Mouse (Mus musculus) erythroid progenitor cell, adult 5-6 weeks (primary cell): ENCODE data around the gene Il20ra. TPM values are rescaled to one million over a fixed set of nuclear protein-coding genes. Genes with fewer than 3 reads are reported as not detected.
"Not testable (repeated sequence)": the region's sequence is repeated elsewhere in the genome, so short reads cannot be mapped to it uniquely, and the experiment has no call there.

Experiments used
- ATAC-seq: replicated peaks from 2 replicates; pipeline ENCODE4 v1.8.0; 2016; ENCODE audit warnings: moderate number of reproducible peaks, mild to moderate bottlenecking, moderate TSS enrichment, inconsistent platforms; ENCODE audit not compliant: poor library complexity, low FRiP score, severe bottlenecking
- total RNA-seq, 2 experiments: library from RNA; stranded (forward) in 1 of 2; stranded (reverse) in 1 of 2; fragments of 150-400 nt in 1 of 2; fragments of 186-747, 209-891 nt in 1 of 2; gene quantifications; 2 replicates each; pipeline versions ENCODE4 v1.2.3 to v1.2.4; 2015 to 2017; ENCODE audit warnings: low replicate concordance in 2 of 2

Gene Il20ra
- total RNA-seq (2015; ENCODE audit: low replicate concordance), result not detected in 2 replicates
- total RNA-seq (2017; ENCODE audit: low replicate concordance), result not detected in 2 replicates

DNA sequence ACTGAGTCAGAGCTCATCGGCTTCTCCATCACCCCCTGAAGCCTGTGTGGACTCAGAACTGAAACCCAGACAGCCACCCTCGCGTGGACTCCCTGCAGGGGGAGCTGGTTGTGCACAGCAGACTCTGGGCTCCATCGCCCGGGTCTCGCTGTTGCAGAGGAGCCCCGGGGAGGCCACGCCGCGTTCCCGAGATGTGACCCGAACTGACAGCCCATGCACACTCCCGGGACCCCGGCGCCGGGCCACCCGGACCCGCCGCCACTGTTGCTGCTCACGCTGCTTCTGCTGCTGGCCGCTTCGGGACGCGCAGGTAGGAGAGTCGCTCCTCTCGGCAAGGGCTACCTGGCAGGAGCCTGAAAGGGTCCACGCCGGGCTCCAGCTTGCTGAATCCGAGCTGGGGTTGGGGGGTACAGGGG, at the start of gene Il20ra:
Il20ra (plus strand) TSS at position 150 of the 416 bp plus-strand sequence.
- peak; percentile 58 for ATAC-seq

DNA sequence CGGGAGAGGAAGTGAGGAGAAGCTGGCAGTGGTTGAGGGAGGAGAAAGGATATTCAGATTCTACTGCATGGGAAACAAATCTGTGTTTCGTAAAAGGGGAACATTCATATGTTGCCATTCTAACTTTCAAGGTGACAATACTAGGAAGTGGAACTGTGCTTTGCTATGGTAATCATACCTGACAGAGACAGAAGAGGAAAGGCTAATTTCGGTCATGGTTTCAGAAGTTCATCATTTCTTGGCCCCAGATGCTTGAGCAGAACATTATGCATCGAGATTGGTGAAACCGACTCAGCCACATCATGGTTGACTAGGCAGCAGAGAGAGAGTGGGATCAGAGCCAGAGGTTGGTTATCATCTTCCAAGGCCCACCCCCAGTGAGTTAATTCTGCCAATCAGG, 43.4 kb upstream of the Il20ra start:
- ATAC-seq, result no peak

DNA sequence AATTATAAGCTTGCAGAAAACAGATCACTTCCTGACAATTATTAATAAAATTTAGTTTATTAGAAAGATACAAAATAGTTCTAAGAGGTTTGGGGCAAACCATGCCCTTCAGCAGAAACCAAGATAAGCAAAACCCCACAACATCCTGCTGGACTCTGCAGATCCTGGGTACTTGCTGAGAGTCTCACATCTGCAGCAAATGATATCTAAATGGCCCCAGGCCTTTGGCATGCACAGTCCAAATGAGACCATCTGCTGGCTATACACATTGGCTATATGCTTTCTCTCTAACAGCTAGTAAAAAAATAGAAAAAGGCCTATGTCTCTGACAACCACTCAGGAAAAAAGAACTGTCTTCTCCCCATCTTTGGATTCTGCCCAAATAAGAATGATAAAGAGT, 40.4 kb upstream of the Il20ra start:
- no peak for ATAC-seq

DNA sequence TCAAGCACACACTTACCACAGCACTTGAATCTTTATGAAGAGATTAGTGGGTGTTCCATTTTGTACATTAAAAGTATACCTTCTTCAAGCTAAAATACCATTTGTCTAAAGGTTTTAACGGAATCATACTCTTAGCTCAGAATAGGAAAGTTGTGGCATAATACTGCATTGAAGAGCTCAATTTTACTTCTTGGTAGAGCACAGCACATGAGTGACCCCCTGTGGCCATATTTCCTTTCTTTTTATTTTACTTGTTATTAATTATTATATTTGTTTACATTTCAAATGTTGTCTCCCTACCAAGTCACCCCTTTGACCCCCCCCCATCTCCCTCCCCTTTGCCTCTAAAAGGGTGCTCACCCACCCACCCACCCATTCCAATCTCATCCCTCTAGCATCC, 39.2 kb upstream of the Il20ra start:
- ATAC-seq, result no peak

DNA sequence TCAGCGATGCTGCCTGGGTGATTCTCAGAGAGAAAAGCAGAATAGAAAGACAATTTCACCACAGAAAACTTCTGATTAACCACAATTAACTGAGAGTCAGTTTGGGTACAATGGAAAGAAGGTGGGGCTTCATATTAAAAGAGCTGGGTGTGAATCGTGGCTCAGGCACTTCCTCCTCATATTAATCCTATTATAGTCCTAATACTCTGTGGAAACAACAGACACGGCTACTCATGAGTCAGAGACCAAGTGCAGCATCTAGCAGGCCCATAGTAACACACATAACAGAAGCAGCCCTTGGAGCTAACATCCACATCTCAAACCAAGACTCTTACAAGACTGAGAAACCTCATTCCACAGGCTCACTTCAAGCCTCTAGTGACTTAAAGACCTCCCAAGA, 24.7 kb upstream of the Il20ra start:
- no peak for ATAC-seq

DNA sequence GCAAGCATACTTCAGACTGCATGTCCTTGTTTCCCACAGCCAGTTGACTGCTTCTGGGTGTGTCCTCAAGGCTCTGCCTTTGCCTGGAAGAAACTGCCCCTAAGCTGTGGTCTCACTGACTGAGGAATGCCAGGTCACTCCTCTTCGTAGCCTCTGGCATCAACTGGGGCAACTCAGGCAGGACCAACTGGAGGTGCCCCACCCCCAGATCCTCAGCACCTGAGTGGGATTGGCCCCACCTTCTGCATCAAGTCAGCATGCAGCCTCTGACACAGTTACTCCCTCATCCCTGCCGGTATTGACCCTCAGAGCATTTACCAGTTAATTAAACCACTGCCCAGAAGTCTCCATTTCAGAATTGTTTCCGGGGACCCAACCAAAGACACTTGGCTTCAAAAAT, 21.1 kb upstream of the Il20ra start:
- ATAC-seq, result no peak

DNA sequence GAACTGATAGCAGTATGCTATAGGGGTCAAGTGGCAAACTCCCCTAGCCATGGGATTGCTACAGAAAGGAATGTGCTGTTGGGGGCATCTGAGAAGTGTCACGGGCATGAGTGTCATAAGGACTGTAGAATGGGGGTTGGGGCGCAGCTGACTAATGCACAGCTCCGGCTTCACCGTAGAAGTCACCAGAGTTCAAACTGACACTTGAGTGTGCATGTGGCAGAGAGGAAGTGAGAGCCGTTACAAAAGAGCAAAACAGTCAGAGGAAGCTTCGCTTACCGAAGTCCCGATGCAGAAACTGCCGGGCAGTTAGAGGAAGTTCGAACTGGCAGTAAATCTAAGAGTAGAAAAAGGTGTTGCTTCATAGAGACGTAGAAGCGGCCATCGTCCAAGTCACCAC, 20.6 kb upstream of the Il20ra start:
- no peak for ATAC-seq

DNA sequence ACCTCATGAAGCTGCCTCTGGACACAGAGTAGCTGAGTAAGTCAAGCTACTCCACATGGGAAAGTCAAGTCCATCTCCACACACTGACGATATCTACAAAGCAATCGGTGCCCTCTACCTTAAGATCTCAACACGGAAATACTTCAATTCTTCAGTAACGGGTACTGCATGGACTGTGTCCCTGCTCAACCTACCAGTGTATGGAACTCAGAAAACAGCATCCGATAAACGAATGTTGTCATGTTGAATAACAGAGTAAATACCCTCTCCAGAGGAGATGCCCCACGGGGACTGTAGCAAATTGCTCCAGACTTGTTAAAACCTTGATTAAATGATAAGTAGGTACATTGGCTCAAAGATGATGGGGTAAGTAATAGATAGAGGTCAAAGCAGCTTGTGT, 20.0 kb upstream of the Il20ra start:
- ATAC-seq, result no peak

DNA sequence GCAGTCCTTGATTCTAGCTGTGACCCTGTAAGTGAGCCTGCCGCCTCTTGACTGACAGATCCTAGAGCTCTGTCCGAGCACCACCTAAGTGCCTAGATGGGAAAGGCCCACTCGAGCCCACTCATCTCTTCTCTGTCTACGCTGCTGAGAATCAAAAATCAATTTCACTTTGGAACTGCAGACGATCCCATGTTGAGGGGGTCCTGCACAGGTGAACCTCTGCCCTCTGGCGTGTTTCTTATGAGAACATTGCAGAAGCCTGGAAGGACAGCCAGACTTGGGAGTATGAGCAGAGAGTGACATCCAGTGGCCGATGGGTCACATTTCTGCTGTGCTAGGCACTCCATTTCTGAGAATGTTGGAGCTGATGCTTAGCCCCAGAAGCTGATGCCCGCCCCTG, 19.4 kb upstream of the Il20ra start:
- ATAC-seq, result no peak

DNA sequence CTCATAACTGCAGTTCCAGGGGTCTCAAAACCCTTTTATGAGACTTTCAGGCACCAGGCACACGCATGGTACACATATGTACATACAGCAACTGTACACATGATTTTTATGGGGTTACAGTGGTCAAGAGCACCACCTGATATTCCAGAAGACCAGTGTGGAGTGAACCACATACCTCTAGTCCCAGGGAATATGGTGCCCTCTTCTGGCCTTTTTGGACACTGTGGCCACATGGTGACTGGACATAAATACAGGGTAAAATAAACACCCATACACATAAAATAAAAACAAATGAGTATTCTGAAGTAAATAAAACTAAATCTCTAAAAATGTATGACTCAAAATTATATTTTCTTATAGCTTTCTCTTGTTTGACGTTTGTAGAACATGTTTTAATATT, 18.7 kb upstream of the Il20ra start:
- no peak for ATAC-seq

DNA sequence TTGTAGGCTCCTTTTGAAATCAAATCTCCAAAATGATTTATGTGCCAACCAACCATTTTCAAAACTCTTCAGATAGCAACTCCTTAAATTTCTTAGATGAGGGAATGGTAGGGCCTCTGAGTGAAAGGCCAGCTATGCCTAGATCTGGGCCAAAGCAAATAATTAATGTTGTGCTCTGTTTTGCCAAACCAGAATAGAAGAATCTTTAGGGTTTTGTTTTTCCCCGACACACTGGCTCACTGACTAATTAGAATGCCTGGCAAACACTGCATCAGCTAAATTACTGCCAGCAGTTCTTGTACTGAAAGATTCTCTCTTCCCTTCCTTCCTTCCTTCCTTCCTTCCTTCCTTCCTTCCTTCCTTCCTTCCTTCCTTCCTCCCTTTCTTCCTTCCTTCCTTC, 13.0 kb upstream of the Il20ra start:
- ATAC-seq, result no peak

DNA sequence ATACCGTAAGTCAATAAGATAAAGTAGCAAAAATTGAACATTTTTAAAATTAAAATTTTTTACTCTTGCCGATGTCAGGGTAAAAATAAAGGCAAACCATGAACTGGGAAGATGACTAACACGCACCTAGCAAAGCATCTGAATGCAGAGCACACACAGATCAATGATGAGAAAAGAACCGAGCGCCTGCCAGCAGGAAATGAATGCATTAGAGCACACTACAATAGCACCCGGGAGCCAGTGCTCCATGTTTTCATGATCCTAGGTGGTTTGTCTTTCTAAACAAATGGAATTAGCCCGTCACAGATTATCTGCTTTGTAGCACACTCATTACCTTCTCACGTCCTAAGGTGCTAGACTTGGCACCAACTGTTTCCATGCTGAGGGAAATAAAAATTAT, 7.9 kb upstream of the Il20ra start:
- no peak for ATAC-seq

DNA sequence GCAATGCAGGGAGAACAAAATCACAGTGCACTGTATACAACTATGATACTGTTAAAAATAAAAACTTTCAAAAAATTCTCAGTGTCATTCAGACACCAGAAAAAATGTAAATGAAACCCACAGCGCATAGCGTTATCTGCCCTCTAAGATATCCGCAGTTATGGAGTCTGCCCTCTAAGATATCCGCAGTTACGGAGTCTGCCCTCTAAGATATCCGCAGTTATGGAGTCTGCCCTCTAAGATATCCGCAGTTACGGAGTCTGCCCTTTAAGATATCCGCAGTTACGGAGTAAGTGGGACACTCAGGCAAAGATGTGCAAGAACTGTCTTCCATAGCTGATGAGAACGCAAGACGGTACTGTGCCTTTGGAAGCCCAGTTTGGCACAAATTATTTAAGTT, 4.6 kb upstream of the Il20ra start:
- ATAC-seq, result no peak

DNA sequence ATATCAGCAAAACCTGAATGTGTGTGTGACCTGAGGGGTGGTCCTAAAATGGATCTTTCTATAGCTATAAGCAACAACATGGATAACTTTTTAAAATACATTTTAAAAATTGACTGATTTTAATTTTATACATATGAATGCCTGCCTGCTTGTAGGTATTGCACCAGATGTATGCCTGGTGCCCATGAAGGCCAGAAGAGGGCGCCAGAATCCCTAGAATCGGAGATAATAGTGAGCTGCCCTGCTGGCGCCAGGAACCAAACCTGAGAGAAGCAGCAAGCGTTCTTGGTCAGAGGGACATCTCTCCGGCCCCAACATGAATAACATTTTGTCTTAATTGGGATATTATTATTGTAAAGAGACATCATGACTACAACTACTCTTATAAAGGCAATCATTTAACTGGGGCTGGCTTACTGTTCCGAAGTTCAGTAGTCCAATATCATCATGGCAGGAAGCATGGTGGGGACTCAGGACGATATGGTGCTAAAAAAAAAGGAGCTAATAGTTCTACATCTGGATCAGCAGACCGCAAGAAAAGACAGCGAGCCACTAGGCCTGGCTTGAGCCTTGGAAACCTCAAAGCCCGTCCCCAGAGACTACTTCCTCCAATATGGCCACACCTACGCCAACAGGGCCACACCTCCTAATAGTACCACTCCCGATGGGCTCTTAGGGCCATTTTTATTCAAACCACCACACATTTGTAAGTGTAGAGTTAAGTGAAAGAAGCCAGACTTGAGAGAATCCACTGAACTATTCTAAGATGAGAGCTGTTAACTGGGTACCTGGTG, 3.9 kb upstream of the Il20ra start:
- no peak for ATAC-seq

DNA sequence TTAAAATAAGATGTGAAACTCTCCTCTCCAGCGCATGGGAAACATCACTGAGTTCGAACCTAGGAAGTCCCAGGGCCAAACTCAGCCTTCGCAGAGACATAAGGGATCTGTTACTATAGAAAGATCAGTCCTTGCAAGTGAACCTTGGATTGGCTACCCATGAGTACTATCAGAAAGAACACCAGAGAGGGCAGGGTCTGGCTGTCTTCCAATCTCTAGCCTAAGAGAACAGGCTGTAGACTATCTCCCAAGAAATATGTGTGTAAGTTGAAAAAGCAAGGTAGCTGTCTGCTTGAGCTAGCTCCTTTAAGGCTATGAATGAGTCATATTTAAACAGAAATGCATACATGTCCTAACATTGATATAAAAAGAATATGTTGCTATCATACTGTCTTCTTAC, 1.4 kb upstream of the Il20ra start:
- peak; percentile 58 for ATAC-seq

DNA sequence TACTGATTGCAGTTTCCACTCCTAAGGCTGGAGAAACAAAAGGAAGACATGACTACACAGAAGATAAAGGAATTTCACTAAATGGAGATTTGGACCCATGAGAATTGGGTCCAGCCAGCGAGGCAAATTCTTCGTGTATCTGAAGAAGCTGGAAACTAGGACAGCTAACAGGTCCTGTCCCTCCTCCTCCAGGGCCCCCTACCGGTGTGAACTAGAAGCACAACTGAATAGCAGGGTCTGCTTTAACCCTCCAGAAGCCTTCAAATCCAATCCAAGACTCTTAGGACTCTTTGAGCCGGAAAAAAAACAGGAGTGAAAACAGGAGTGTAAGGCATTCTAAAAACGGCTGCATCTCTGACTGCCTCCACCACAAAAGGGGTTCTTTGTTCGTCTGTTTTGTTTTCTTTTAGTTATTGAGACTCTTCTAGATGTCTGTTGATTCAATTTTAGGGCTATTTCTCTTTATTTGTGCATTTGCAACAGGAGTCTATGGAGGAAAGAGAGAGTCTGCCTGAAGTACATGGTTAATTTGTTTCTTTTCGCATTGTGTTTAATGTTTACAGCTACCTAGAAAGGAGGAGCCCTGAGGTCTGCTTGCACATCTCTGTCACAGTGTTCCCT, 709 bp upstream of the Il20ra start:
- no peak; the same call in 1 of the 2 replicates for ATAC-seq

DNA sequence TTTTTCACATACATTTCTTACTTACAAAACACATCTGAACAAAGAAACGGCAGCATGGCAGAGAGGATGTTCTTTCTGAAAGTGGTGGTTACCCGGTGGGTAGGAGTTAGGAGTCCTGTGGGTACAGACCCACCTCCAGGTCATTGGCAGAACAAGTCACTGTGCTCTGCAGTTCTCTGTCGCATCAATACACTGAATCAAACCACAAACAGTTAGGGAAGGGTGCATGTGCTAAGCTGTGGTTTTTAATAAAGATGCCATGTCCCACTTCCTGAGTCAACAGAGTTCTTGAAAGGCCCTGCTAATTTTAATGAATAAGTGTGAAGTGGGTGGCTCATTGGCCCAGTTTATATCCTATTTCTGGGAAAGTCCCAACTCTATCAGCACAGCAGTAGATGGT, 6.3 kb downstream of the Il20ra start:
- ATAC-seq, result no peak

DNA sequence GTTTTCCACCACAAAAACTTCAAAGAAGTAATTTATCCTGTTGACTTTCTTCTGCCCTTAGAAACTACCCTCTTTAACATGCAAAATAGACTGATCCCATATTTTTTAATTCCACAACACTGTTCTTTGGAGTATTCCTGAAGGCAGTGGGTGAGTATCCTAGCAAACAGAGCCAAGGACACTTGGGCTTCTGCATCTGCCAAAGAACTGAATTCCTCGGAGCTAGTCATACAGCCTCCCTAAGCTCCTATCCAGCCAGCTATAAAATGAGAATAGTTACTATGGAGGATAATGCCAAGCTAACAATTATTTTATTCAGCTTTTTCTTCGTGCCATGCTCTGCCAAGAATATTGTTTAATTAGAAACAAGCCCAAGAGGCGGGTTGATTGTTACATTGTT, 9.9 kb downstream of the Il20ra start:
- ATAC-seq, result no peak

DNA sequence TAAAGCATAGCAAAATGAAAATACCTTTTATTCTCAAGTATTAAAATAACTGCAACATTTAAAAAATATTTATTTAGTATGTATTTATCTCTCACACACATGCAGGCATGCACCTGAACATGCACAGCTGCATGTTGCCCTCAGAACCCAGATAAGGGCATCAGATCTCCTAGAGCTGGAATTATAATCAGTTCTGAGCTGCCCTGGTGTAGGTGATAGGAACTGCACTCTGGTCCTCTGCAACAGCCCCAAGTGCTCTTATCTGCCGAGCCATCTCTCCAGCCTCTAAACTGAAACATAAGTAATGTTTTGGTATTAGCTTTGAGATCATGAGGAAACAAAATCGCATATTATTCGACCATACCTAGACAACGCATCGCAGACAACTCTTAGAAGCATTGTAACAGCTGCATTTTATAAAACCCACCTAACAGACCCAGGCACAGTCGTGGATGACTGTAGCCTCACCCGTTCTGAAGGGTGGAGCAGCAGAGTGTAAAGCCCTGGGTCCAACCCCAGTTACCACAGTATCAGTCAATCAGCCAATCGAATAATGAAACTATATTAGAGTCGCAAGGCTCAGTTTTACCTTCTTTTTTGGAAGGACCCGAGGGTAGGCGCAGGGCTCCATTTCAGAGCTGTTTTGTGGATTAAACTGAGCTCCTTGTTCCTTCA, 11.9 kb downstream of the Il20ra start:
- peak; percentile 85 for ATAC-seq

DNA sequence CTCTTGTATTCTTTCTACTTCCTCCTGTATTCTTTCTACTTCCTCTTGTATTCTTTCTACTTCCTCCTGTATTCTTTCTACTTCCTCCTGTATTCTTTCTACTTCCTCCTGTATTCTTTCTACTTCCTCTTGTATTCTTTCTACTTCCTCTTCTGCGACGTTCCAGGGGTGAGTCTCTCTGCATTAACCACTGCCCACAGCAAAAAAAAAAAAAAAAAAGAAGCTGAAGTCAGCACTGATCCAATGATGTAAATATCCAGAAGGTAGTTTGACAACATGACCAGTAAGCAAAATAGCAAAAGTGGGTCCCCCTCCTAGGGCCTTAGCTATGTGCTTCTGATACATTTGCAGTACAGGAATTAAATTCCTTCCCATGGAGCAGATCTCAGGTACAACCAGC, 26.1 kb downstream of the Il20ra start:
- ATAC-seq, result not testable (repeated sequence)

DNA sequence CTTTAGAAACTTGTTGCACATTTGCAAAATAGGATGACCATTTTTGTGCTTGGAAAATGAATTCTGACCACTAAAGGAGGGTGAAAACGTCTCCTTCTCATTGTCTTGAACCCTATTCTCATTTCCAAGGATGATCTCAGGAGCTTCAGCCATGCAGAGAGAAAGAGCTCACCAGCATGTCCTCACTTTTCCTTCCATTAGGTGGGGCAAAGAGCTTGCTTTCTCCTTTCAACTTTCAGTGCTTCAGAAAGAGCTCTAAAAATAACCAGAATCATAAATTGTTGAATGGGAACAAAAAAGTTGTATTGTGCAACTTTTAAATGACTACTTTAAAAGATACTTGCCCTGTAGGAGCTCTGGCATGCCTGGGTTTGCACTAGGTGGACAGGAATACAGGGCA, 33.3 kb downstream of the Il20ra start:
- ATAC-seq, result no peak
